Mouse (Mus musculus): ENCODE measurements around the gene Trpm8. TPM values are rescaled to one million over a fixed set of nuclear protein-coding genes. Genes with fewer than 3 reads are reported as not detected.

The Trpm8 gene
- polyA plus RNA-seq, 1 experiment from 2014 or later, result not detected

GRCm38 (mm10) chr1:88357458-88358090 lies 80.1 kb downstream of the Trpm8 start:
- Histone ChIP-seq H3K4me1 (0 out of 2 replicates have a peak, but pooled peaks cover 4% of the 10 kb centered on the region), H3K4me3 (no peak overlapping the region), H3K36me3 (no peaks in the 10 kb centered on the region), H3K9me3 (no peaks in the 10 kb centered on the region), H3K27me3 (peaks cover 6% of the 10 kb centered on the region; the same call in 1 of the 2 replicates), H3K9ac (replicated peaks) (no peak overlapping the region), H3K27ac (replicated peaks) (no peak overlapping the region), H3K4me2 (replicated peaks) (no peak overlapping the region)
- WGBS, result 62% methylated on average over 6 of the region's 6 CpGs
- peak; percentile 41; the same call in 1 of the 2 replicates for ATAC-seq (ENCODE audit: low FRiP score, low read depth)

DNA sequence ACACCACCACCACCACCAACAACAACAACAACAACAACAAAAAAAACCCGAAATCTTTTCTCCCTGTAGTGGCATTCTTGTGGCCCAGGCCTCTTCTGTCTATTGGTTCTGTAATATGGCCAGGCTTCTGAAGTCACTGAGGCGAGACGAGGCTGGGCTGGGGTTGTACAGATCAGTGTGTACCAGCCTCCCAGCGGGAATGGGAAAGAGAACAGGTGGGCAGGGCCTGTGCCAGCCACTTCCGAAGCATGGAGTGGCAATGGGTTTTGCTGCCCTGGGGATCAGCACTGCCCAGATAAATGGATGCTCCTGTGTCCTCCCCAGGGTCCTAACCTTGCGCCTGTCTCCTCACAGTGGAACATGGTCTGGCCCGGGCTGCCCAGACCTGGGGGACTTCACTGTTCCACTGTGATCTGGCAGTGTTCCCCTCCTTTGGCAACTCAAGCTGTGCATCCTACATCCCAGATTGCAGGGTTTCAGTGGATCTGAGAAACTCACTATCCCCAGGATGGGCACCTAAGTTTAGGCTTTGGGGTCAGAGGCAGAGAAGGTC lies 80.7 kb downstream of the Trpm8 start:
- H3K4me1 ChIP-seq, result no peaks in the 10 kb centered on the region
- WGBS, result 81% methylated on average over 7 of the region's 7 CpGs
- H3K9me3 ChIP-seq, result no peaks in the 10 kb centered on the region
- no peak overlapping the region for H3K4me3 ChIP-seq
- H3K27me3 ChIP-seq, result peaks cover 6% of the 10 kb centered on the region; the same call in 1 of the 2 replicates
- H3K36me3 ChIP-seq, result no peaks in the 10 kb centered on the region
- H3K27ac ChIP-seq (replicated peaks), result no peak overlapping the region
- no peak overlapping the region for H3K9ac ChIP-seq (replicated peaks)
- no peak for ATAC-seq (ENCODE audit: low FRiP score, low read depth)
- H3K4me2 ChIP-seq (replicated peaks), result no peak overlapping the region

- no peak for ATAC-seq (ENCODE audit: low FRiP score, low read depth)
- Histone ChIP-seq H3K27me3 (no peaks in the 10 kb centered on the region), H3K4me2 (replicated peaks) (no peak overlapping the region), H3K27ac (replicated peaks) (no peak overlapping the region), H3K36me3 (no peaks in the 10 kb centered on the region), H3K9ac (replicated peaks) (no peak overlapping the region), H3K9me3 (no peaks in the 10 kb centered on the region), H3K4me1 (no peaks in the 10 kb centered on the region), H3K4me3 (no peak overlapping the region)
- 58% methylated on average over 4 of the region's 4 CpGs for WGBS
These were observed 83.6 kb downstream of the Trpm8 start for GRCm38 (mm10) chr1:88361085-88361484.

GRCm38 (mm10) chr1:88366881-88367644 lies 89.6 kb downstream of the Trpm8 start:
- Histone ChIP-seq H3K36me3 (no peaks in the 10 kb centered on the region), H3K4me3 (no peak overlapping the region), H3K27me3 (no peaks in the 10 kb centered on the region), H3K9ac (replicated peaks) (no peak overlapping the region), H3K4me1 (peaks cover 6% of the 10 kb centered on the region; the same call in 1 of the 2 replicates), H3K4me2 (replicated peaks) (no peak overlapping the region), H3K9me3 (no peaks in the 10 kb centered on the region), H3K27ac (replicated peaks) (no peak overlapping the region)
- 84% methylated on average over 11 of the region's 11 CpGs for WGBS
- no peak for ATAC-seq (ENCODE audit: low FRiP score, low read depth)

- Histone ChIP-seq H3K27me3 (no peaks in the 10 kb centered on the region), H3K4me3 (no peak overlapping the region), H3K36me3 (no peaks in the 10 kb centered on the region), H3K27ac (replicated peaks) (no peak overlapping the region), H3K4me2 (replicated peaks) (no peak overlapping the region), H3K4me1 (no peaks in the 10 kb centered on the region), H3K9me3 (no peaks in the 10 kb centered on the region; the same call in 1 of the 2 replicates), H3K9ac (replicated peaks) (no peak overlapping the region)
- 93% methylated on average over 1 of the region's 1 CpGs for WGBS
- no peak for ATAC-seq (ENCODE audit: low FRiP score, low read depth)
These were observed 101.0 kb downstream of the Trpm8 start for GRCm38 (mm10) chr1:88378446-88378845.

DNA sequence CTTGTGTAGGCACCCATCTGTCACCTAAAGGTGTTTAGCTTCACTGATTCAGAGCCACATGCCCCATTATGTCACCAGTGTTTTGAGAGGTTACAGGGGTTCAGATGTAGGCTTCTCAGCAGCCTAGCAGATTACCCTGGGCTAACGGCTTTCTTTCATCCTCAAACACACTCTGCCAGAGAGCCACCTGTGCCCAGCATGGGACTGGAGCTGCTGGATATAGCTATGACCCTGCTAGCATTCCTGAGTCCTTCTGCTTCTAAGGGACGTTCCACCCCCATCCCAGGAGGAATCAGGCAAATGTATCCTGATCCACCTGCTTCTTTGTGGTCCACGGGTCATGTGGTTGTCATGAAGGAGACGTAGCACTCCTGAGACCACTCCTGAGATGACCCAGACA lies 114.2 kb downstream of the Trpm8 start:
- H3K27me3 ChIP-seq, result no peaks in the 10 kb centered on the region
- no peak overlapping the region for H3K4me3 ChIP-seq
- no peak overlapping the region for H3K9ac ChIP-seq (replicated peaks)
- no peak for ATAC-seq (ENCODE audit: low FRiP score, low read depth)
- H3K4me1 ChIP-seq, result no peaks in the 10 kb centered on the region
- 71% methylated on average over 4 of the region's 4 CpGs for WGBS
- H3K36me3 ChIP-seq, result no peaks in the 10 kb centered on the region
- H3K4me2 ChIP-seq (replicated peaks), result no peak overlapping the region
- no peaks in the 10 kb centered on the region for H3K9me3 ChIP-seq
- no peak overlapping the region for H3K27ac ChIP-seq (replicated peaks)

DNA sequence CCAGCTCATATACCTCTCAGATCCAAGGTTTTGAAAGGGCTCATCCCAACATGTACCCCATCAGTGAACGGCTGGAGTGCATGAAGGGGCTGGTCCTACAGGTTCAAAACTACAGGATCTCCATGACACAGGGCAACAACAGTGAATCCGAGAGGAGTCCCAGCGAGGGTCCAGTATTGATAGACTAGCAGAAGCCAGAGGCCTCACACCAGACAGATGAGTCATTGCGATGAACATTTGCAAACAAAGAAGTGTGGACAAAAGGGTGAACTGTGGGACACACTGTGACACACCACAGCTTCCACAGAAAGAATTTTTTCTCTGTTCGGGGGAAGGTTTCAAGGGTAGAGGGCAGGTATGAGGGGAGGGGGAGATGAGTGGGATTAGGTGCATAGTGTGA lies 115.9 kb downstream of the Trpm8 start:
- H3K9me3 ChIP-seq, result no peaks in the 10 kb centered on the region
- no peak overlapping the region for H3K27ac ChIP-seq (replicated peaks)
- 88% methylated on average over 5 of the region's 5 CpGs for WGBS
- no peak overlapping the region for H3K4me3 ChIP-seq
- H3K27me3 ChIP-seq, result no peaks in the 10 kb centered on the region
- no peak overlapping the region for H3K9ac ChIP-seq (replicated peaks)
- ATAC-seq (ENCODE audit: low FRiP score, low read depth), result no peak
- H3K36me3 ChIP-seq, result no peaks in the 10 kb centered on the region
- H3K4me2 ChIP-seq (replicated peaks), result no peak overlapping the region
- no peaks in the 10 kb centered on the region for H3K4me1 ChIP-seq

DNA sequence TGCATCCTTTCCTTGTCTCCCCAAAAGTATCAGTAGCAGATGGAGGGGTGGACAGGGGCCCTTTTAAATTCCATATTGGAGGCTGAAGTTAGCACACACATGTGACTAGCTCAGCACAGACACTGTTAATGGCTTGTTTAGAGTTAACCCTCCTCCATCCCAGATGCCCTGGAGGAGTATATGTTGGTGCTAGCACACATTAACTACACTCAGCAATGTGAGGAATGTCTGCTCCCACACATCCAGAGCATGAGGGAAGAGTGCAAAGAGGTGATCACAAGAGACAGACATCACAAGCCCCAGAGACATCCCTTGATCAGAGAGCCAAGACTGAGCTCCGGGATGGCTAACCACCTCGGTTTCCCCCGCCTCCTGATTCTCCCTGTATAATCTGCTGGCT lies 125.9 kb downstream of the Trpm8 start:
- no peaks in the 10 kb centered on the region for H3K9me3 ChIP-seq
- peaks cover 3% of the 10 kb centered on the region; the same call in 1 of the 2 replicates for H3K4me1 ChIP-seq
- H3K4me3 ChIP-seq, result no peak overlapping the region
- no peaks in the 10 kb centered on the region for H3K36me3 ChIP-seq
- no peak overlapping the region for H3K4me2 ChIP-seq (replicated peaks)
- no peak overlapping the region for H3K9ac ChIP-seq (replicated peaks)
- ATAC-seq (ENCODE audit: low FRiP score, low read depth), result no peak
- WGBS, result 64% methylated on average over 3 of the region's 3 CpGs
- no peak overlapping the region for H3K27ac ChIP-seq (replicated peaks)
- H3K27me3 ChIP-seq, result no peaks in the 10 kb centered on the region

GRCm38 (mm10) chr1:88406078-88406806 lies 128.8 kb downstream of the Trpm8 start:
- no peaks in the 10 kb centered on the region for H3K36me3 ChIP-seq
- H3K9ac ChIP-seq (replicated peaks), result no peak overlapping the region
- H3K4me3 ChIP-seq, result no peak overlapping the region
- no peaks in the 10 kb centered on the region for H3K9me3 ChIP-seq
- H3K27me3 ChIP-seq, result no peaks in the 10 kb centered on the region
- 58% methylated on average over 12 of the region's 12 CpGs for WGBS
- H3K4me2 ChIP-seq (replicated peaks), result no peak overlapping the region
- H3K27ac ChIP-seq (replicated peaks), result 0 out of 2 replicates have a peak overlapping the region, but pooled peaks have one; percentile 20
- ATAC-seq (ENCODE audit: low FRiP score, low read depth), result no peak
- H3K4me1 ChIP-seq, result peaks cover 3% of the 10 kb centered on the region; the same call in 1 of the 2 replicates

- peaks cover 4% of the 10 kb centered on the region for H3K4me1 ChIP-seq
- H3K4me2 ChIP-seq (replicated peaks), result no peak within 1 kb of the TSS
- no peaks in the 10 kb centered on the region for H3K27me3 ChIP-seq
- no peak within 1 kb of the TSS for H3K4me3 ChIP-seq
- H3K9me3 ChIP-seq, result no peaks in the 10 kb centered on the region
- no peaks in the 10 kb centered on the region for H3K36me3 ChIP-seq
- no peak within 1 kb of the TSS for H3K9ac ChIP-seq (replicated peaks)
- H3K27ac ChIP-seq (replicated peaks), result 0 out of 2 replicates have a peak within 1 kb of the TSS, but pooled peaks have one; percentile 20
- ATAC-seq (ENCODE audit: low FRiP score, low read depth), result no peak
- 80% methylated on average over 5 of the region's 5 CpGs for WGBS
These were observed 129.3 kb downstream of the Trpm8 start, which contains the start of gene Spp2 for GRCm38 (mm10) chr1:88406807-88407198. TSS of gene Spp2 (plus strand) at chr1:88406961.

DNA sequence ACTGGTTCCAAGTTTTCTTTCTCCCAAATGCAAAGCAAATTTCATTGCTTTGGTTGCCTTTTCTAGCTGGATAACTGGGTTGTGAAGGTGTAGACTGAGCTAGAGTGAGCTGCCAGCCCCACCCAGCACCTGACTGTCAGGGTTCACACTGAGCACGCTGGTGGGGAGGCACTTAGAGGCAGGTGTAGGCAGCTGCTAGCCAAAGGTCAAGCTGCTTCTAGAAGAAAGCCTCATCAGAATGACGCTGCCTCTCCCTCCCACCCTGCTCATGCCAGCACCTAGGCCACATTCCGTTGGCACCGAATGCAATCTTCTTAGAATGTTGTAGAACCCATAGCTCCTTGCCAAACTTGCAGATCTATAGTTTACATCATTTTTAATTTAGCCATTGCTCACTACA lies 130.9 kb downstream of the Trpm8 start:
- no peaks in the 10 kb centered on the region for H3K9me3 ChIP-seq
- no peak overlapping the region for H3K9ac ChIP-seq (replicated peaks)
- no peak overlapping the region for H3K27ac ChIP-seq (replicated peaks)
- peaks cover 9% of the 10 kb centered on the region for H3K4me1 ChIP-seq
- no peak overlapping the region for H3K4me2 ChIP-seq (replicated peaks)
- no peak overlapping the region for H3K4me3 ChIP-seq
- no peaks in the 10 kb centered on the region for H3K36me3 ChIP-seq
- WGBS, result 93% methylated on average over 4 of the region's 4 CpGs
- no peak for ATAC-seq (ENCODE audit: low FRiP score, low read depth)
- no peaks in the 10 kb centered on the region for H3K27me3 ChIP-seq
